Mouse (Mus musculus): ENCODE data around the gene A830005F24Rik. TPM values are rescaled to one million over a fixed set of nuclear protein-coding genes. Genes with fewer than 3 reads are reported as not detected.

A830005F24Rik gene
- total RNA-seq, 1 experiment from 2014 or later, result 1.7 TPM

Other genes starting within 250 kb of the A830005F24Rik start
- 12.4 and 21.1 TPM in 2 replicates for gene Zfp169, start 119 bp upstream of the A830005F24Rik start, total RNA-seq (2017)
- gene Ptpdc1, start 112.1 kb downstream of the A830005F24Rik start, total RNA-seq (2017), result 4.1 and 8.6 TPM in 2 replicates
- gene Barx1, start 149.4 kb downstream of the A830005F24Rik start, total RNA-seq (2017), result not detected in 2 replicates